Mouse (Mus musculus): ENCODE results near the gene Map3k20. TPM values are rescaled to one million over a fixed set of nuclear protein-coding genes. Genes with fewer than 3 reads are reported as not detected.

The Map3k20 gene
- polyA plus RNA-seq, 1 experiment from 2014 or later, result 4.8 TPM

- ATAC-seq (no peak), DNase-seq (no peak)
- TF ChIP-seq EP300 (IDR thresholded peaks at IDR 0.05; ENCODE audit: low read depth) (no peak), CTCF (IDR thresholded peaks at IDR 0.05; ENCODE audit: low read depth) (no peak)
- Histone ChIP-seq H3K4me2 (ENCODE audit: low read depth, low read length) (no peak overlapping the region), H3K9me3 (ENCODE audit: low read length) (no peaks in the 10 kb centered on the region), H3K9ac (replicated peaks) (no peak overlapping the region), H3K4me1 (ENCODE audit: insufficient read depth) (no peaks in the 10 kb centered on the region), H3K36me3 (replicated peaks; ENCODE audit: insufficient read depth, low read length) (no peaks in the 10 kb centered on the region; the same call in 1 of the 2 replicates), H3K4me3 (ENCODE audit: low read depth, low read length) (no peak overlapping the region), H3K27me3 (ENCODE audit: insufficient read depth, low read length) (no peaks in the 10 kb centered on the region), H3K27ac (ENCODE audit: low read depth) (no peak overlapping the region)
- WGBS (ENCODE audit: insufficient replicate concordance), result 93% methylated on average over 8 of the region's 8 CpGs
These were observed 66.3 kb downstream of the Map3k20 start for GRCm38 (mm10) chr2:72351776-72352175.

DNA sequence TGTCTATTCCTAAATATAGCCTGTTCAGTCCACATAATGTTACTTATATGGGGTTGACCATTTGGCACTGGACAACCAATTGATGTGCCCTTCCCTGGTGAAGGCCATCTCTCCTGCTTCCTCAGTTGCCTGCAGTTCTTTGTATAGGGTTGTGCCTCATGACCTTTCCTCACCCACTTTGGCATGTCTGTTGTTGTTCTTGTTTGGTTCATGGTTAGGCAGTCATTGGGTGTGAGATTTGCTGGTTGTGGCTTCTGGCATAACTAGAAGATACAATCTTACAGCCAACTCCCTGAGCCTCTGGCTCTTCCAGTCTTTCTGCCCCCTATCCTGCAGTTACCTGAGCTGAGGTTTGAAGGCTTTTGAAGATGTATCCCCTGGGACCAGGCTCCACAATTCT, 67.3 kb downstream of the Map3k20 start:
- H3K27ac ChIP-seq (ENCODE audit: low read depth), result no peak overlapping the region
- DNase-seq (no peak), ATAC-seq (no peak)
- H3K4me1 ChIP-seq (ENCODE audit: insufficient read depth), result no peaks in the 10 kb centered on the region
- no peak overlapping the region for H3K4me2 ChIP-seq (ENCODE audit: low read depth, low read length)
- no peaks in the 10 kb centered on the region; the same call in 1 of the 2 replicates for H3K36me3 ChIP-seq (replicated peaks; ENCODE audit: insufficient read depth, low read length)
- no peaks in the 10 kb centered on the region for H3K9me3 ChIP-seq (ENCODE audit: low read length)
- no peak overlapping the region for H3K9ac ChIP-seq (replicated peaks)
- TF ChIP-seq EP300 (IDR thresholded peaks at IDR 0.05; ENCODE audit: low read depth) (no peak), CTCF (IDR thresholded peaks at IDR 0.05; ENCODE audit: low read depth) (no peak)
- no peak overlapping the region for H3K4me3 ChIP-seq (ENCODE audit: low read depth, low read length)
- H3K27me3 ChIP-seq (ENCODE audit: insufficient read depth, low read length), result no peaks in the 10 kb centered on the region

GRCm38 (mm10) chr2:72356471-72356870, 71.0 kb downstream of the Map3k20 start:
- Histone ChIP-seq H3K4me3 (ENCODE audit: low read depth, low read length) (no peak overlapping the region), H3K27ac (ENCODE audit: low read depth) (no peak overlapping the region), H3K4me1 (ENCODE audit: insufficient read depth) (no peaks in the 10 kb centered on the region), H3K27me3 (ENCODE audit: insufficient read depth, low read length) (no peaks in the 10 kb centered on the region), H3K36me3 (replicated peaks; ENCODE audit: insufficient read depth, low read length) (no peaks in the 10 kb centered on the region; the same call in 1 of the 2 replicates), H3K9ac (replicated peaks) (no peak overlapping the region), H3K4me2 (ENCODE audit: low read depth, low read length) (no peak overlapping the region), H3K9me3 (ENCODE audit: low read length) (no peaks in the 10 kb centered on the region)
- TF ChIP-seq CTCF (IDR thresholded peaks at IDR 0.05; ENCODE audit: low read depth) (no peak), EP300 (IDR thresholded peaks at IDR 0.05; ENCODE audit: low read depth) (no peak)
- DNase-seq (no peak), ATAC-seq (no peak)
- 90% methylated on average over 10 of the region's 10 CpGs for WGBS (ENCODE audit: insufficient replicate concordance)

DNA sequence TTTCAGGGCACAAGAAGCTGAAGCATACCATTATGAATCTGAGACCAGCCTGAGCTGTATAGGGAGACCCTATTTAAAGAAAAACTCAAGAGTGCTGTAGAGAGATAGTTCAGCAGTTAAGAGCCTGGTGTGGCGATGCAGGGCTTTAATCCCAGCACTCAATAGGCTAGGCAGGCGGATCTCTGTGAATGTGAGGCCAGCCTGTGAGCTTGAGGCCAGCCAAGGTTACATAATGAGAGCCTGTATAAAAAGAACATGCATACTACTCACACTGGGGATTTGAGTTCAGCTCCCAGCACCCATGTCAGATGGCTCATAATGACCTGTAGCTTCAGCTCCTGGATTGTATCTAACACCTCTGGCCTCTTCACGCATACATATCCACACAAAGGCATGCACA, 76.1 kb downstream of the Map3k20 start:
- no peak overlapping the region for H3K4me3 ChIP-seq (ENCODE audit: low read depth, low read length)
- H3K36me3 ChIP-seq (replicated peaks; ENCODE audit: insufficient read depth, low read length), result no peaks in the 10 kb centered on the region; the same call in 1 of the 2 replicates
- no peaks in the 10 kb centered on the region for H3K27me3 ChIP-seq (ENCODE audit: insufficient read depth, low read length)
- no peak overlapping the region for H3K4me2 ChIP-seq (ENCODE audit: low read depth, low read length)
- ATAC-seq (no peak), DNase-seq (no peak)
- no peak overlapping the region for H3K27ac ChIP-seq (ENCODE audit: low read depth)
- 90% methylated on average over 3 of the region's 3 CpGs for WGBS (ENCODE audit: insufficient replicate concordance)
- TF ChIP-seq EP300 (IDR thresholded peaks at IDR 0.05; ENCODE audit: low read depth) (no peak), CTCF (IDR thresholded peaks at IDR 0.05; ENCODE audit: low read depth) (no peak)
- no peaks in the 10 kb centered on the region for H3K9me3 ChIP-seq (ENCODE audit: low read length)
- H3K4me1 ChIP-seq (ENCODE audit: insufficient read depth), result no peaks in the 10 kb centered on the region
- no peak overlapping the region for H3K9ac ChIP-seq (replicated peaks)

DNA sequence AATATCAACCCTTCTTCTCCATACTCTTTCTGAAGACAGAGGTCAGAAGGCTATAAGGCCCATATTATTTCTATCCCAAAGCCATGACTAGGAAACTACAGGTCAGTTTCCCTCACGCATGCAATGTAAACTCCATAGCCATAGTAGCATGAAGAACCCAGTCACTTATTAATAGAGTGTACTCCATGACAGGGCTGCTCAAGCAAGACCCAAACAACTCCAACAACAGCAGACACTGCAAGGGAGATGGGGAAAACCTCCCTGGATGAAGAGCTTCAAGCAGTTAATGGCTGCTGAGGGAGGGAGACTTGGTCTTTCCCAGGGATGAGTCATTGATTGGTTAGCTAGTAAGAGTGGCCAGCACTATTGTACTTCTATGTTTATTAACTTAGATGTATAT, 78.0 kb downstream of the Map3k20 start:
- H3K27ac ChIP-seq (ENCODE audit: low read depth), result no peak overlapping the region
- no peak for ATAC-seq
- WGBS (ENCODE audit: insufficient replicate concordance), result 88% methylated on average over 1 of the region's 1 CpGs

GRCm38 (mm10) chr2:72365930-72366329, 80.5 kb downstream of the Map3k20 start:
- TF ChIP-seq EP300 (IDR thresholded peaks at IDR 0.05; ENCODE audit: low read depth) (no peak), CTCF (IDR thresholded peaks at IDR 0.05; ENCODE audit: low read depth) (no peak)
- WGBS (ENCODE audit: insufficient replicate concordance), result 70% methylated on average over 7 of the region's 7 CpGs
- ATAC-seq (no peak), DNase-seq (no peak)
- no peak overlapping the region for H3K4me3 ChIP-seq (ENCODE audit: low read depth, low read length)
- no peaks in the 10 kb centered on the region for H3K9me3 ChIP-seq (ENCODE audit: low read length)
- no peak overlapping the region for H3K4me2 ChIP-seq (ENCODE audit: low read depth, low read length)
- no peak overlapping the region for H3K27ac ChIP-seq (ENCODE audit: low read depth)
- peaks cover 9% of the 10 kb centered on the region for H3K4me1 ChIP-seq (ENCODE audit: insufficient read depth)
- H3K36me3 ChIP-seq (replicated peaks; ENCODE audit: insufficient read depth, low read length), result peaks cover 6% of the 10 kb centered on the region; the same call in 1 of the 2 replicates
- H3K27me3 ChIP-seq (ENCODE audit: insufficient read depth, low read length), result no peaks in the 10 kb centered on the region
- H3K9ac ChIP-seq (replicated peaks), result no peak overlapping the region

More for the DNA sequence above, 78.0 kb downstream of the Map3k20 start:
- H3K4me3 ChIP-seq (ENCODE audit: low read depth, low read length), result no peak overlapping the region
- no peak overlapping the region for H3K9ac ChIP-seq (replicated peaks)
- H3K4me2 ChIP-seq (ENCODE audit: low read depth, low read length), result no peak overlapping the region
- H3K36me3 ChIP-seq (replicated peaks; ENCODE audit: insufficient read depth, low read length), result no peaks in the 10 kb centered on the region; the same call in 1 of the 2 replicates
- DNase-seq, result no peak
- 0 out of 2 replicates have a peak, but pooled peaks cover 2% of the 10 kb centered on the region for H3K4me1 ChIP-seq (ENCODE audit: insufficient read depth)
- no peaks in the 10 kb centered on the region for H3K9me3 ChIP-seq (ENCODE audit: low read length)
- no peaks in the 10 kb centered on the region for H3K27me3 ChIP-seq (ENCODE audit: insufficient read depth, low read length)
- TF ChIP-seq CTCF (IDR thresholded peaks at IDR 0.05; ENCODE audit: low read depth) (no peak), EP300 (IDR thresholded peaks at IDR 0.05; ENCODE audit: low read depth) (no peak)

DNA sequence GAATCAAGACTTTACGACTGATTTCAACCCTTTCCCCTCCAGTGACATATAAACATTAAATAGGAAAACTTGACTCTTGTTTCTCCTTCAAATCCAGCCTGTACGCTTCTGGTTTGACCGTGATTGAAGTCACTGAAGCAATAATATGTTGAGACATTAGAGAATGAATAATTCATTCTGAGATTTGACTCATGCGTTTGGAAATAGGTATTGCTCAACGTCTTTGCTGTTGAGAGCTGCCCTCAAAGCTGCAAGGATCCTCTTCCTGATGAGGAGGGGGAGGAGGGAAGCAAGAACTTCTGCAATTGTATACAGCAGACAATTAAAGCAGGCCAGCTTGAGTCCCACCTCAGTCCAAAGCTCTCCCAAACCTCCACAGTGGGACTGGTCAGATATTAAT, 81.1 kb downstream of the Map3k20 start:
- DNase-seq, result no peak

More for the DNA sequence above, 81.1 kb downstream of the Map3k20 start:
- TF ChIP-seq CTCF (IDR thresholded peaks at IDR 0.05; ENCODE audit: low read depth) (no peak), EP300 (IDR thresholded peaks at IDR 0.05; ENCODE audit: low read depth) (no peak)
- Histone ChIP-seq H3K9ac (replicated peaks) (no peak overlapping the region), H3K27me3 (ENCODE audit: insufficient read depth, low read length) (no peaks in the 10 kb centered on the region), H3K4me2 (ENCODE audit: low read depth, low read length) (no peak overlapping the region), H3K27ac (ENCODE audit: low read depth) (no peak overlapping the region), H3K4me1 (ENCODE audit: insufficient read depth) (peaks cover 9% of the 10 kb centered on the region), H3K4me3 (ENCODE audit: low read depth, low read length) (no peak overlapping the region), H3K36me3 (replicated peaks; ENCODE audit: insufficient read depth, low read length) (peaks cover 6% of the 10 kb centered on the region), H3K9me3 (ENCODE audit: low read length) (no peaks in the 10 kb centered on the region)
- WGBS (ENCODE audit: insufficient replicate concordance), result 46% methylated on average over 5 of the region's 5 CpGs
- peak; percentile 19; the same call in 1 of the 2 replicates for ATAC-seq

Measured in liver, postnatal 0 days (tissue).